Mouse (Mus musculus): ENCODE data around the gene Slc16a5.

Slc16a5 gene

DNA sequence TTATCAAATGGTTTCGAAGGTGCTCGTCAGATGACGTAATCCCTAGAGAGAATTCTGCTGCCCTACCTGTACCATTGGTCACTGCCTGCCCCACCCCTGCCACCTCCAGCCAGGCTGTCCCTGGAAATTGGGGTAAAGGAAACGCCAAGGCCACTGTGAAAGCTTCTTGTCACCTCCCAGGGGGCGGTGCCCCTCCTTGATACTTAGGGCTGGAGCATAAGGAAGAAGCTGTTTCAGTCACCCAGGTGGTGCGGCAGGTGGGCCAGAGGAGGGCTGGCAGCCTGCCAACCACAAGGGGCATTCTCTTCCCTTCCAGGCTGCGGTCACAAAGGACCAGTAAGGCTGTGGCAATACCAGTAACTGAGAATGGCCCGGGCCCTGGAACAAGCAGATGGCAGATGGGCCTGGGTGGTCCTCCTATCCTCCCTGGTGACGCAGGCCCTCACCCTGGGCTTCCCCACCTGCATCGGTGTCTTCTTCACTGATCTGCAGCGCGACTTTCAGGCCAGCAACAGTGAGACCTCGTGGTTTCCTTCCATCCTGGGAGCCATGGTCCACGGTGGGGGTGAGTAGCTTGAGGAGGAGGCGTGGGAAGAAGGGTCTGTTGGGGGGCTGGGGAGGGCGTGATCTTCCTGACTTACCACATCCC lies at the start of gene Slc16a5:
Slc16a5 (plus strand) TSS at position 232 of the 649 bp plus-strand sequence.
- DNase-seq, result no peak

DNA sequence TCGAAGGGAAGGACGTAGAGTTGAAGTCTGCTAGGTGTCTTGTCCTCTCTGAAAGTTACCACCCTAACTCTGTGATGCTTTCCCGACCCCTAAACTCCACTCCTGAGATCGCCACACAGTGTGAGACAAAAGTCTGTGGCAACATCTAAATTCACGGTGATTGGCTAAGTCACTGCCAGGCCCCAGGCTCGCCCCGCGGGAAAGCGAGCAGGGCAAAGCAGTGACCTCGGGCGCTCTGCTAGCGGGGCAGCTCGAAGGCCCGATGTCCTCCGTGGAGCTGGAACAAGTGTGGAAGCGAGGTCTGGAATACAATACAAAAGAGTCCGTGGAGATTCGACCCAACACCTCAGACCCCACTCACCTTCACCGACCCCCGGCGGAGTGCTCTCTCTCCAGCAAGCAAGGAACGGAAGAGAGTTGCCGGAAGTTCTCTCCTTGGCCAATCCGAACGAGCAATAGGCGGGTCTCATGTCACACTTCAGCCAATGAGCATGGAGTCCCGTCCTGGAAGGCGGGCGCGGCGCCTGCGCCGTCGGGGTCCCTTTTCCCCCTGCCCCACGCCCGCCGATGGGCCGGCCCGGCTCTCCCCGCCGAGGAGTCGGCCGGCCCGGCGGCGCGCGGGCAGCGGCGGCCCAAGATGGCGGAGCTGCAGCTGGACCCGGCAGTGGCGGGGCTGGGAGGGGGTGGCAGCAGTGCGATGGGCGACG lies 42.6 kb upstream of the Slc16a5 start, which contains the start of the genes Atp5h and Kctd2:
Atp5h (minus strand) TSS at position 432 of the 707 bp plus-strand sequence.
Kctd2 (plus strand) TSS at position 598 of the 707 bp plus-strand sequence.
- peak; percentile 96 for DNase-seq

DNA sequence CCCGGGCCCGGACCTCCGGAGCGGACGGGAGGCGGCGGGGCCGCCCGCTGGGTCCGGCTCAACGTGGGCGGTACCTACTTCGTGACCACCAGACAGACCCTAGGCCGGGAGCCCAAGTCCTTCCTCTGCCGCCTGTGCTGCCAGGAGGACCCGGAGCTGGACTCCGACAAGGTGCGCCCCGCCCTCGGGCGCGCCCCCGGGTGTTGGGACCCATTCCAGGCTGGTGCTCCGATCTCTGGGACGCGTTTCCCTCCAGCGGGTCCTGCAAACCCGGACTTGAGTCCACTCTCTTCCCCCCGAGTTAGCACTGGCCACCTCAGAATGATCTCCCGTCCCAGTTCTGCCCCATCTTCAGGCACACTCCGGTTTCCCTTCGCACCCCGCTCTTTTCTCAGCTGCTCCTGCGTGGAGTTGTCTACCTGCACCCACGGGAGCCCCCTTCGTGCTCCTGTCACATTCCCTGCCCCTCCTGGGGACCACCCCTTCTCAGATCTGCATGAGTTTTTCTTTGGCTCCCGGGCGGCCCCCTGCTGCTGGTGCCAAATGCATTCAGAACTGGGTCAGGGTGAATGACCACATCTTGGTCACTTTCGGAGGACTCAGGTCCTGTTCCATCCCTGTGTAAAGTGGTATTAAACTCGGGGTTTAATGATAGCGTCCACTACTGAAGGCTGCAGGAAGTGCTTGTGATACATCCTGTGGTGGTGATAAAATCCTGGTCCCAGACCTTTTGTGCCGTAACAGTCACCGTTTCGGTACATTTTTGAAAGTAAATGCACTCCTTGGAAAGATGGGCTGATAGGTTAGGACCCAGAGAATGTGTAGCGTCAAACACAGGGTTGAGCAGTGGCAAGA lies 41.7 kb upstream of the Slc16a5 start:
- DNase-seq, result peak; percentile 54

GRCm38 (mm10) chr11:115421328-115421727 lies 40.9 kb upstream of the Slc16a5 start:
- DNase-seq, result no peak

- no peak for DNase-seq
Observed at GRCm38 (mm10) chr11:115421972-115422371, 40.3 kb upstream of the Slc16a5 start.

DNA sequence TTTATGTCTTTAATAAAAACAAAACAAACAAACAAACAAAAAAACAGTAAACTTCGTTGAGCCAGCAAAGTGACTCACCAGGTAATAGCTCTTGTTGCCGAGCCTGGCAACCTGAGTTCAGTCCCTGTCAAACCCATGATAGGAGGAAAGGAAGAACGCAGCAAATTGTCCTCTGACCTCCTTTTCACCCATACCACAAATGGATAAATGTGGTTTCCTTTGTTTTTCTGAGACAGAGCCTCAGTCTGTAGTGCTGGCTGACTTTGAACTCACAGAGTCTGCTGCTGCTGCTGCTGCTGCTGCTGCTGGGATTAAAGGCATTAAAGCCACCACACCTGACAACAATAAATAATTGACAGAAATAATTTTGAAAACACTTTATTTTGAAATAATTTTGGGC lies 39.2 kb upstream of the Slc16a5 start:
- DNase-seq, result no peak

GRCm38 (mm10) chr11:115424666-115425065 lies 37.6 kb upstream of the Slc16a5 start:
- no peak for DNase-seq

DNA sequence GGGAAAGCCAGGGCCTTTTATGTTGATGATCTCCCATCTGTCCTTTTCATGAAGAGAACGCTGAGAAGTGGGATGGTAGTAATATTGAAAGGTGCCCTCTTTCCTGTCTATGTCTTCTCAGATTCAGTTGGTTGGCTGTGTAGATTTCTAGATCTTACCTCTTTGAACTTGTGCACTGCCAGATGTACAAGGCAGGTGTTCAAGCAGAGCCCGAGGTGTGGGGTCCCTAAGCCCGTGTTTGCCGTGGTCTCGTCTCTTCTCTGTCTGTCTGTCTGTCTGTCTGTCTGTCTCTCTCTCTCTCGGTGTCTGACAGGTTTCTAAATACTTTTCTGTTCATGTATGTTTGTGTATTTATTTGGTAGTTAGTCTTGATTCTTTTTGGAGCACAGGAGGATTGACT lies 36.6 kb upstream of the Slc16a5 start:
- no peak for DNase-seq

GRCm38 (mm10) chr11:115427482-115428331 lies 34.6 kb upstream of the Slc16a5 start:
- DNase-seq, result peak; percentile 74

DNA sequence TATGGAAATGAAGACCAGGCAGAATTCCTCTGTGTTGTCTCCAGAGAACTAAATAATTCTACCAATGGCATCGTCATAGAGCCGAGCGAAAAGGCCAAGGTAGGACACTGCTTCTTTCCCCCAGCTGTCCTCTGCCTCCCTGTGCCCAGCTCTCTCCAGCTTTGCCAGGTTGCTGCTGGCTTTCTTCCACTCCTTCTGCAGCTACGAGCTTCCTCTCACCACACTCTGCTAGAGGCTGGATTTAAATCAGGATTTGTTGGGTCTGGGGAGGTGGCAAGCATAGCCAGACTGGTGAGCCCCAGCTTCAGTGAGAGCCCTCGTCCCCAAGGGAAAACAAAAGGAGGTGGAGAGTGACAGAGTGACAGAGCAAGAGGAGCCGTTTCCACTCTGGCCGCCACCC lies 33.0 kb upstream of the Slc16a5 start:
- DNase-seq, result peak; percentile 51

GRCm38 (mm10) chr11:115430561-115430960 lies 31.7 kb upstream of the Slc16a5 start:
- no peak for DNase-seq

DNA sequence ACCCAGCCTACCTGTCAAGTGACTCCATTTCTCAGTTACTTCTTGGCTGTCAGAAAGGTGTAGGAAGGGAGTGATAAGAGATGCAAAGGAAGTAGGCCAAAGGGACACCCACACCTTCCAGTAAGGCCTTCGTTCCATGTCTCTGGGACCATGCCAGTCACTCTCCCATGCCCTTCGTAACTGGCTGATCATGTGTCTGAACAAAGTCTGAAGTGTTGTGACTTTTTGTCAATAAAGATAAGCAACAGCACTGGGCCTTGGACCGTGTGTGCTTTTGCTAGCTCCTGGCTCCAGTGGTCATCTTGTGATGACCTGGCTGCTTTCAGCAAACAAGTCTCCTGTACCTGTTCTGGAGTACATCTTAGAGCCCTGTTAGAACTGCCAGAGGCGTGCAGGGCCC lies 29.5 kb upstream of the Slc16a5 start:
- DNase-seq, result no peak

DNA sequence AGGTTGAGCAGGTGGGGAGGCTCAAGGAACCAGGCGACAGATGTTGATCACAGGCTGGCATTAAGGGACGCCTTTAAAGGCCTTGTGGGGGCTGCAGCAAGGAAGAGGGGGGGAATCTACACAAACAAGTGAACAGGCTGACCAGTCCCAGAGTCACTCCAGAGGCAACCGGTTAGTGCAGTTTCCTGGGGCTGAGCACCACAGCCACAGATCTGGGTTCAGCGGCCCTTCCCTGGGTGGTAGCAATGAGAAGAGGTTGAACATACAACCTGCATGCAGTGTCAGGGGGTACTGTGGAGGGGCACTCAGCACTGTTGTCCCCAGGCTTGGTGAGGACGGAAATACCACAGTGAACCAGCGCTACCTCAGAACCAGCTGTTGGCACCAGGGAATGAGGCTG lies 28.9 kb upstream of the Slc16a5 start:
- no peak for DNase-seq

DNA sequence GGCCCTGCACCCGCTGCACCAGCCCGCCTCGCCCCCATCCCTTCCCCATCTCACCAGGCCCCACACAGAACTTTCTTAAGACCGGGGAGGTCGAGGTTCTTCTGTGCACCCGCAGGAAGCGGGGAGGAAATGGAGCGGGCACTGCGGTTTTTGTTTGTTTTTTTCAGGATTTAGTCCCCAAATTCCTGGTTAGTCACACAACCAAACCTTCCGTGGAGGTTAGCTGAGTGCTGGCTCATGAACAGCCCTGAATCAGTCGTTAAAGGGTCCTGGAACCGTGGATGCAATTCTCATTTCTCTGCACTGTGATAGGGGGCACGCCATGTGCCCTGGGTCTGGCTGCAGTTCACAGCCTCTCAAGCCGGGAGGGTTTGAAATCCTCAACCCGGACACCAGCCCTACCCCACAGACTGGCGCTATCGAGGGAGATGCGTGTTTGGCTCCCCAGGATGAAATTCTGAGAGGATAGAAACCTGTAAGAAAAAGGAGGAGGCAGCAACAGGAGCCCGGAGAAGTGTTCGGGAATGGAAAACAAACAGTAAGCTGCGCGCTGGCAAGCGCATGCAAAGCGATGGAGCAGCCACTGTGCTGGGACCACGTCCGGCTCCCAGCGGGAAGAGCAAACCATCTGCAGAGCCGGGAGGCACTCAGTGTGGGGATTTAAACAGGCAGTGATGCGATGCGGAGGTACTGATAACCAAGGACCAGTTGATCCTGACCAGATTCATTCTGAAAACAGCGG lies 26.5 kb upstream of the Slc16a5 start:
- DNase-seq, result no peak

GRCm38 (mm10) chr11:115437571-115438122 lies 24.6 kb upstream of the Slc16a5 start:
- no peak for DNase-seq

- no peak for DNase-seq
Observed at GRCm38 (mm10) chr11:115439326-115439725, 22.9 kb upstream of the Slc16a5 start.

DNA sequence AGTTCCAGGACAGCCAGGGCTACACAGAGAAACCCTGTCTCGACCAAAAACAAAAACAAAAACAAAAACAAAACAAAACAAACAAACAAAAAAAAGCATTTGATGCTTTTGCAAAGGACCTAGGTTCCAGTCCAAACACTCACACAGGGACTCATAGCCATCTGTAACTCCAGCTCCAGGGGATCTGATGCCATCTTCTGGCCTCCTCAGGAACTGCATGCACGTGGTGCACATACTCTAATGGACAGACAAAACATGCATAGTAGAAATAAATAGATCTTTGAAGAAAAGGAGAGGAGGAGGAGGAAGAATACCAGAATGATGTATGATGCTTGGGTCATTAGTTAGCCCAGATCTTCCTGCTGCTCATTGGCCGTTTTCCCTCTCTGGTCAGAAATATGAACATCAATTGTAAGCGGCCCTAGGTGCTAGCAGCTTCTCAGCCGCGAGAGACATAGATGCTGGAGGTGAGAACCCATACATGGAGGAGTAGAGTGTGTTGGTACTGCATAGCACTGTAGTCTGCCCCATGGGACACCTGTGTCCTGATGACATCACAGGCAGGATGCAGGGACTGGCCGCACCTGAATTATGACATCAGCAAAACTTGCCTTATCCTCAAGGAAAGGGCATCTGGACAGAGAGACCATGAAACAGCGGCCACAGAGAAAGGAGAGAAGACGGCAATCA lies 22.2 kb upstream of the Slc16a5 start, which contains the start of gene Trim80:
Trim80 (plus strand) TSS at position 640 of the 690 bp plus-strand sequence.
- DNase-seq, result no peak

DNA sequence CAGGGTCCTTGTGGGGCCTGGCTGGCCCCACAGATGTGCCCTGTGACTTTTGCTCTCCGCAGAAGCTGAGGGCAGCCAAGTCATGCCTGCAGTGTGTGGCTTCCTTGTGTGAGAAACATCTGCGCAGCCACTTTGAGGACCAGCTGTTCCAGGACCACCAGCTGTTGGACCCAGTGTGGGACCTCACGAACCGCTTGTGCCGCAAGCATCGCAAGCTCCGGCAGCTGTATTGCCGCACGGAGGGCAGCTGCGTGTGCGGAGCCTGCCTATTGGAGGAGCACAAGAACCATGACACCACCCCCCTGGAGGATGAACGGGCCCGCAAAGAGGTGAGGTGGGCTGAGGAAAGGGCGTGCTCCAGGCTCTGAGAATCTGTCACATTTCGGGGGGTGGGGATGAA lies 20.9 kb upstream of the Slc16a5 start:
- no peak for DNase-seq

GRCm38 (mm10) chr11:115446906-115447305 lies 15.4 kb upstream of the Slc16a5 start:
- no peak for DNase-seq

GRCm38 (mm10) chr11:115447321-115447885 lies 14.9 kb upstream of the Slc16a5 start:
- no peak for DNase-seq

All from right cerebral cortex, adult 18-20 months (tissue).